Mouse (Mus musculus) cortical plate, adult 2 months (tissue): ENCODE measurements around the gene Foxr1.

Experiments used
- CTCF ChIP-seq: fragments of 200-500 bp; IDR thresholded peaks from 2 replicates; pipeline ENCODE4 v1.5.1; 2011; ENCODE audit warnings: mild to moderate bottlenecking, control low read depth, low read length; ENCODE audit not compliant: insufficient read depth; ENCODE audit errors: extremely low read depth
- POLR2A ChIP-seq: fragments of 200-500 bp; IDR thresholded peaks from 2 replicates; pipeline ENCODE4 v1.6.1; 2011; ENCODE audit warnings: mild to moderate bottlenecking, low read length, control low read depth; ENCODE audit not compliant: insufficient read depth; ENCODE audit errors: extremely low read depth

- TF ChIP-seq CTCF, result no peak
- peak; percentile 97 for TF ChIP-seq POLR2A
Measured at GRCm38 (mm10) chr9:44457035-44457742, 16.3 kb upstream of the Foxr1 start.
